In genomic region chr12:73539151-73539550, GRCm38 (mm10) we compare ENCODE assay signal across 15 mouse cellular contexts. TPM values are rescaled to one million over a fixed set of nuclear protein-coding genes. Genes with fewer than 3 reads are reported as not detected.
DNase-seq lines count a peak whose midpoint lies in the region; ATAC-seq and TF ChIP-seq lines count a peak whose summit lies in the region.
"Had no signal": no experiment of that assay in that cellular context is flagged by ENCODE, and none has a peak within 500 bp of the region (broad histone marks: within the 10 kb centered on the region; RNA-seq: fewer than 3 reads in every experiment).

No protein-coding gene starts in this region.

- WGBS in heart, embryonic 13.5 days = 9% methylated on average over 2 of the region's 2 CpGs
- 20% methylated on average over 2 of the region's 2 CpGs for WGBS in heart, adult 2 months
- 55% methylated on average over 2 of the region's 2 CpGs for WGBS in midbrain, embryonic 12.5 days
- 33% methylated on average over 2 of the region's 2 CpGs for WGBS in midbrain, embryonic 15.5 days
- 15% methylated on average over 2 of the region's 2 CpGs for WGBS in embryonic facial prominence, embryonic 12.5 days
- WGBS in stomach, embryonic 16.5 days = 12% methylated on average over 2 of the region's 2 CpGs

- no peak for TF ChIP-seq EP300 in heart, adult 2 months (IDR thresholded peaks at IDR 0.05; ENCODE audit: insufficient read depth, low read depth, low read length)

- TF ChIP-seq POLR2A in heart, adult 2 months (IDR thresholded peaks at IDR 0.05; ENCODE audit: insufficient read depth, low read depth, low read length) = no peak

- intact Hi-C loops in heart, adult 2 months (cut with DNase I) = no loop called here

- DNase-seq in heart, adult 2 months = no peak
- no peak for DNase-seq in kidney, postnatal 4 days
- DNase-seq: adrenal gland, postnatal 14 days; kidney, postnatal 36 days; right cerebral cortex, adult 18-20 months had no signal

- ATAC-seq in heart, embryonic 13.5 days (ENCODE audit: extremely low read depth, insufficient number of reproducible peaks, low FRiP score, low TSS enrichment) = no peak
- no peak for ATAC-seq in midbrain, embryonic 12.5 days (ENCODE audit: low FRiP score, low read depth)
- no peak for ATAC-seq in midbrain, embryonic 15.5 days (replicated peaks)
- ATAC-seq in embryonic facial prominence, embryonic 12.5 days (ENCODE audit: insufficient number of reproducible peaks, insufficient read depth, low FRiP score, low TSS enrichment) = no peak
- no peak; the same call in 1 of the 2 replicates for ATAC-seq in stomach, embryonic 16.5 days (ENCODE audit: insufficient read depth, low FRiP score)
- ATAC-seq in megakaryocyte-erythroid progenitor cell, adult 5-6 weeks (replicated peaks; ENCODE audit: low FRiP score, low TSS enrichment, poor library complexity, severe bottlenecking) = no peak
- ATAC-seq: inflammation-experienced regulatory T-cells, adult 6 months had no signal

- no peak overlapping the region for H3K4me3 ChIP-seq in heart, embryonic 13.5 days
- no peak overlapping the region for H3K4me3 ChIP-seq in heart, adult 2 months
- 0 out of 2 replicates have a peak overlapping the region, but pooled peaks have one; percentile 10 for H3K4me3 ChIP-seq in midbrain, embryonic 12.5 days
- no peak overlapping the region for H3K4me3 ChIP-seq in midbrain, embryonic 15.5 days
- H3K4me3 ChIP-seq in embryonic facial prominence, embryonic 12.5 days = peak overlapping the region; percentile 12; the same call in 1 of the 2 replicates
- no peak overlapping the region for H3K4me3 ChIP-seq in stomach, embryonic 16.5 days (replicated peaks; ENCODE audit: low read length)
- H3K4me3 ChIP-seq: left cerebral cortex, adult 2 months; neural tube, embryonic 12.5 days had no signal

- peaks cover 49% of the 10 kb centered on the region for H3K27me3 ChIP-seq in heart, embryonic 13.5 days (replicated peaks)
- H3K27me3 ChIP-seq in heart, adult 2 months (ENCODE audit: control insufficient read depth, insufficient read depth, low read length) = peaks cover 2% of the 10 kb centered on the region; the same call in 1 of the 2 replicates
- H3K27me3 ChIP-seq in midbrain, embryonic 12.5 days = peaks cover 38% of the 10 kb centered on the region
- peaks cover 24% of the 10 kb centered on the region for H3K27me3 ChIP-seq in midbrain, embryonic 15.5 days (replicated peaks)
- no peaks in the 10 kb centered on the region for H3K27me3 ChIP-seq in embryonic facial prominence, embryonic 12.5 days
- H3K27me3 ChIP-seq in stomach, embryonic 16.5 days (ENCODE audit: control insufficient read depth, insufficient read depth, low read length) = 0 out of 2 replicates have a peak, but pooled peaks cover under 1% of the 10 kb centered on the region

- H3K27ac ChIP-seq in heart, embryonic 13.5 days (replicated peaks) = no peak overlapping the region
- H3K27ac ChIP-seq in heart, adult 2 months = no peak overlapping the region
- no peak overlapping the region for H3K27ac ChIP-seq in midbrain, embryonic 12.5 days (replicated peaks)
- no peak overlapping the region for H3K27ac ChIP-seq in midbrain, embryonic 15.5 days
- H3K27ac ChIP-seq in embryonic facial prominence, embryonic 12.5 days = no peak overlapping the region
- no peak overlapping the region for H3K27ac ChIP-seq in stomach, embryonic 16.5 days (ENCODE audit: low read length)
- H3K27ac ChIP-seq: left cerebral cortex, adult 2 months; neural tube, embryonic 12.5 days had no signal

- no peaks in the 10 kb centered on the region for H3K79me2 ChIP-seq in heart, adult 2 months (replicated peaks; ENCODE audit: control insufficient read depth, insufficient read depth, low read length)

- TF ChIP-seq CTCF in heart, adult 2 months (IDR thresholded peaks at IDR 0.05) = no peak

- H3K9ac ChIP-seq in heart, embryonic 13.5 days = no peak overlapping the region
- no peak overlapping the region for H3K9ac ChIP-seq in heart, adult 2 months (ENCODE audit: low read depth, low read length)
- H3K9ac ChIP-seq in midbrain, embryonic 12.5 days (replicated peaks) = no peak overlapping the region
- no peak overlapping the region for H3K9ac ChIP-seq in midbrain, embryonic 15.5 days
- no peak overlapping the region for H3K9ac ChIP-seq in embryonic facial prominence, embryonic 12.5 days
- no peak overlapping the region for H3K9ac ChIP-seq in stomach, embryonic 16.5 days (ENCODE audit: low read length)
- H3K9ac ChIP-seq: neural tube, embryonic 12.5 days had no signal

- peak overlapping the region; percentile 18; the same call in 1 of the 2 replicates for H3K4me2 ChIP-seq in heart, embryonic 13.5 days
- no peak overlapping the region for H3K4me2 ChIP-seq in midbrain, embryonic 12.5 days (replicated peaks)
- no peak overlapping the region for H3K4me2 ChIP-seq in midbrain, embryonic 15.5 days
- H3K4me2 ChIP-seq in embryonic facial prominence, embryonic 12.5 days (replicated peaks) = 0 out of 2 replicates have a peak overlapping the region, but pooled peaks have one; percentile 13
- 0 out of 2 replicates have a peak overlapping the region, but pooled peaks have one; percentile 9 for H3K4me2 ChIP-seq in stomach, embryonic 16.5 days (ENCODE audit: low read depth, low read length)
- H3K4me2 ChIP-seq: neural tube, embryonic 12.5 days had no signal

- H3K4me1 ChIP-seq in heart, embryonic 13.5 days = 0 out of 2 replicates have a peak, but pooled peaks cover 3% of the 10 kb centered on the region
- no peaks in the 10 kb centered on the region for H3K4me1 ChIP-seq in heart, adult 2 months (ENCODE audit: control insufficient read depth, insufficient read depth, low read length)
- H3K4me1 ChIP-seq in midbrain, embryonic 12.5 days = peaks cover 4% of the 10 kb centered on the region
- no peaks in the 10 kb centered on the region for H3K4me1 ChIP-seq in midbrain, embryonic 15.5 days
- H3K4me1 ChIP-seq in embryonic facial prominence, embryonic 12.5 days = peaks cover 11% of the 10 kb centered on the region; the same call in 1 of the 2 replicates
- H3K4me1 ChIP-seq in stomach, embryonic 16.5 days (ENCODE audit: control insufficient read depth, insufficient read depth, low read length) = no peaks in the 10 kb centered on the region
- H3K4me1 ChIP-seq: neural tube, embryonic 12.5 days had no signal

- no peaks in the 10 kb centered on the region for H3K36me3 ChIP-seq in heart, embryonic 13.5 days
- no peaks in the 10 kb centered on the region for H3K36me3 ChIP-seq in heart, adult 2 months (ENCODE audit: control insufficient read depth, insufficient read depth, low read length)
- H3K36me3 ChIP-seq in midbrain, embryonic 12.5 days = no peaks in the 10 kb centered on the region
- H3K36me3 ChIP-seq in midbrain, embryonic 15.5 days (replicated peaks) = no peaks in the 10 kb centered on the region
- no peaks in the 10 kb centered on the region for H3K36me3 ChIP-seq in embryonic facial prominence, embryonic 12.5 days
- no peaks in the 10 kb centered on the region for H3K36me3 ChIP-seq in stomach, embryonic 16.5 days (ENCODE audit: control insufficient read depth, insufficient read depth, low read length)
- H3K36me3 ChIP-seq: neural tube, embryonic 12.5 days had no signal

- H3K9me3 ChIP-seq in heart, embryonic 13.5 days = no peaks in the 10 kb centered on the region
- no peaks in the 10 kb centered on the region for H3K9me3 ChIP-seq in midbrain, embryonic 12.5 days
- H3K9me3 ChIP-seq in midbrain, embryonic 15.5 days = no peaks in the 10 kb centered on the region
- H3K9me3 ChIP-seq in embryonic facial prominence, embryonic 12.5 days = no peaks in the 10 kb centered on the region
- no peaks in the 10 kb centered on the region for H3K9me3 ChIP-seq in stomach, embryonic 16.5 days (replicated peaks; ENCODE audit: control insufficient read depth, low read length)
- H3K9me3 ChIP-seq: neural tube, embryonic 12.5 days had no signal

RNA-seq across cellular contexts. Expression of gene Tmem30b, which starts 7.0 kb away (rescaled TPM):
- 0.32 and 0.56 TPM in 2 replicates for polyA plus RNA-seq in heart, embryonic 13.5 days (2015; fragmentation: Nextera tagmentation; extraction: Ambion mirVana)
- under 1 TPM; 0.18 TPM for total RNA-seq in heart, adult 2 months (2021)
- 0.12 and 0.64 TPM in 2 replicates for polyA plus RNA-seq in heart, adult 2 months (2012; rRNA removed)
- polyA plus RNA-seq in midbrain, embryonic 12.5 days (2016; fragmentation: Nextera tagmentation; extraction: Ambion mirVana) = 2.0 TPM in 2 replicates
- polyA plus RNA-seq in midbrain, embryonic 15.5 days (2015; fragmentation: Nextera tagmentation; extraction: Ambion mirVana) = 0.31 and 0.49 TPM in 2 replicates
- 15.2 and 16.0 TPM in 2 replicates for polyA plus RNA-seq in embryonic facial prominence, embryonic 12.5 days (2016; fragmentation: Nextera tagmentation; extraction: Ambion mirVana)
- 38.6 and 42.7 TPM in 2 replicates for polyA plus RNA-seq in stomach, embryonic 16.5 days (2015; fragmentation: Nextera tagmentation; extraction: Ambion mirVana)
- total RNA-seq in megakaryocyte-erythroid progenitor cell, adult 5-6 weeks (2014; fragmentation: Nextera tagmentation) = not detected in 2 replicates
- not detected in 2 replicates for total RNA-seq in megakaryocyte-erythroid progenitor cell, adult 5-6 weeks (2017)
- total RNA-seq: megakaryocyte, adult 5-6 weeks had no signal

RNA-seq across cellular contexts. Expression of gene Prkch, which starts 45.4 kb away (rescaled TPM):
- polyA plus RNA-seq in heart, embryonic 13.5 days (2015; fragmentation: Nextera tagmentation; extraction: Ambion mirVana) = 10.9 and 11.1 TPM in 2 replicates
- total RNA-seq in heart, adult 2 months (2021) = 10 to 100 TPM; 16.6 to 17.5 TPM
- polyA plus RNA-seq in heart, adult 2 months (2012; rRNA removed) = 9.7 and 13.3 TPM in 2 replicates
- 7.0 TPM in 2 replicates for polyA plus RNA-seq in midbrain, embryonic 12.5 days (2016; fragmentation: Nextera tagmentation; extraction: Ambion mirVana)
- 10.1 and 10.3 TPM in 2 replicates for polyA plus RNA-seq in midbrain, embryonic 15.5 days (2015; fragmentation: Nextera tagmentation; extraction: Ambion mirVana)
- 13.9 and 14.9 TPM in 2 replicates for polyA plus RNA-seq in embryonic facial prominence, embryonic 12.5 days (2016; fragmentation: Nextera tagmentation; extraction: Ambion mirVana)
- 9.8 and 11.0 TPM in 2 replicates for polyA plus RNA-seq in stomach, embryonic 16.5 days (2015; fragmentation: Nextera tagmentation; extraction: Ambion mirVana)
- total RNA-seq in megakaryocyte-erythroid progenitor cell, adult 5-6 weeks (2014; fragmentation: Nextera tagmentation) = 21.7 and 24.5 TPM in 2 replicates
- 22.9 and 24.9 TPM in 2 replicates for total RNA-seq in megakaryocyte-erythroid progenitor cell, adult 5-6 weeks (2017)

Comparison
In these comparisons a context has a peak if more than half of its experiments do, and no peak if none do; other contexts are left out.
1. H3K4me3 ChIP-seq: peak in midbrain, embryonic 12.5 days (single experiment) and embryonic facial prominence, embryonic 12.5 days (single experiment); none in heart, embryonic 13.5 days (single experiment), heart, adult 2 months (single experiment), midbrain, embryonic 15.5 days (single experiment) and stomach, embryonic 16.5 days (single experiment).
2. H3K4me2 ChIP-seq: peak in heart, embryonic 13.5 days (single experiment), embryonic facial prominence, embryonic 12.5 days (single experiment) and stomach, embryonic 16.5 days (single experiment); none in midbrain, embryonic 12.5 days (single experiment) and midbrain, embryonic 15.5 days (single experiment).